Mouse (Mus musculus): ENCODE results near the gene Prr13. TPM values are rescaled to one million over a fixed set of nuclear protein-coding genes. Genes with fewer than 3 reads are reported as not detected.

The Prr13 gene
- total and polyA plus RNA-seq, 2 experiments, result 7.3 to 93.4 TPM

DNA sequence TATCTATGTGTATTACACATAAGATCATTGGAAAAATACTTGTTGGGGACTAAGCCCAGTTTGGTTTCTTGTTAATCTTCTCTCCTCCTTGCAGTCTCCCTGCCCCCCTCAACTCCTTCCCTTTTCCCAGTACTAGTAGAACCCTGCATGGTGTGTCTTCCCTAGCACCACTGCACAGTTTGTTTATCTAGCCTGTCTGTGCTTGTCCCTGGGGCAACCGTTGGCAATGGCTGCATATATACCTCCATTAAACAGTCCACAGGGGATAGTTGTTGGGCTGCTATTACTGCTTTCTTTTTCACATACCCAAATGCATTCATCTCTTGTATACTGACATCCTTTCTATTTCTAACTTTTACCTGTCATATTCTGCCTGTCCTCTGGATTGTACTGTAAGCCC lies 28.8 kb downstream of the Prr13 start:
- Histone ChIP-seq H3K4me1 (ENCODE audit: control insufficient read depth, insufficient read depth, low read length) (no peaks in the 10 kb centered on the region), H3K27ac (replicated peaks; ENCODE audit: insufficient read depth, low read depth, low read length) (no peak overlapping the region), H3K36me3 (ENCODE audit: control insufficient read depth, insufficient read depth, low read length) (peaks cover 71% of the 10 kb centered on the region), H3K79me2 (ENCODE audit: control insufficient read depth, insufficient read depth, low read length) (no peaks in the 10 kb centered on the region; the same call in 1 of the 2 replicates), H3K9ac (ENCODE audit: low read depth, low read length) (no peak overlapping the region), H3K4me3 (ENCODE audit: insufficient read depth, low read depth, low read length) (no peak overlapping the region), H3K27me3 (ENCODE audit: control insufficient read depth, insufficient read depth, low read length) (no peaks in the 10 kb centered on the region)
- 59% methylated on average over 1 of the region's 1 CpGs for WGBS
- TF ChIP-seq CTCF (IDR thresholded peaks at IDR 0.05; ENCODE audit: low read depth, low read length), result no peak
- no peak for TF ChIP-seq POLR2A (IDR thresholded peaks at IDR 0.05; ENCODE audit: extremely low read depth, insufficient read depth, low read length)
- no peak for DNase-seq (ENCODE audit: extremely low read depth, low read depth, low spot score)

DNA sequence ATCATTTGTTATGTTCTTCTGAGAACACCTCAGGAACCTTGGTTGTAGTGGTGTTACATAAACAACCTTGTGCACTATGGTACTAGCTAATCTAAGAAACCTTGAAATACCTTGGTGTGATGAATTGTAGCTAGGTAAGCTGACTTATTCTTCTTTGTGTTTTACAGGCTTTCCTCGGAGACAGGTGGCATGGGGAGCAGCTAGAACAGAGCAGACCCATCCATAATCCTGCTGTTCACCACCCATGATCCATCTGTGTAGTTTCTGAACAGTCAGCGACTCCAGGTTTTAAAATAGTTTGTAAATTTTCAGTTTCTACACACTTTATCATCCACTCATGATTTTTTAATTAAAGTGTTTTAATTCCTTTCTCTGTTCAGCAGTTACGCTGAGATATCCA lies 39.5 kb downstream of the Prr13 start:
- TF ChIP-seq POLR2A (IDR thresholded peaks at IDR 0.05; ENCODE audit: extremely low read depth, insufficient read depth, low read length), result no peak
- no peak for TF ChIP-seq CTCF (IDR thresholded peaks at IDR 0.05; ENCODE audit: low read depth, low read length)
- Histone ChIP-seq H3K4me3 (ENCODE audit: insufficient read depth, low read depth, low read length) (no peak overlapping the region), H3K36me3 (ENCODE audit: control insufficient read depth, insufficient read depth, low read length) (peaks cover 65% of the 10 kb centered on the region), H3K79me2 (ENCODE audit: control insufficient read depth, insufficient read depth, low read length) (peaks cover 4% of the 10 kb centered on the region; the same call in 1 of the 2 replicates), H3K4me1 (ENCODE audit: control insufficient read depth, insufficient read depth, low read length) (no peaks in the 10 kb centered on the region), H3K27ac (replicated peaks; ENCODE audit: insufficient read depth, low read depth, low read length) (no peak overlapping the region), H3K9ac (ENCODE audit: low read depth, low read length) (no peak overlapping the region), H3K27me3 (ENCODE audit: control insufficient read depth, insufficient read depth, low read length) (no peaks in the 10 kb centered on the region)
- WGBS, result 92% methylated on average over 3 of the region's 3 CpGs
- no peak for DNase-seq (ENCODE audit: extremely low read depth, low read depth, low spot score)

DNA sequence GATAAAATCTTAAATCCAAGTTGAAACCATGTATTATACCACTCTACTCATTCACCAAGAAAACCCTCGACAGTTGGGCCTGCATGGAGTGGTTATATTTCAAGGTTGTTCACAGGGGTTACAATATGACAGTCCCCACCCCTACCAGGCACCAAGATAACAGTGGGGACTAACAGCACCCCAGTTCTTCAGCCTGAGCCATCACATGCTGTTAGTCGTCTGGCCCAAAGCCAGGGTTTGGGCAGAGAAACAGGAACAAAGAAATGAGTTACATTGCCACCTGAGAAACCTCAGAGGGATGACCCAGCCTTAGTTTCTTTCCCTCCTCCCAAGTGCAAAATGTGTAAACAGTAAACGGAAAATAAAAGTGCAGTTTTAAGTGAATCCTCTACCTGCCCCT lies 40.5 kb downstream of the Prr13 start:
- no peak for DNase-seq (ENCODE audit: extremely low read depth, low read depth, low spot score)
- WGBS, result 80% methylated on average over 3 of the region's 3 CpGs
- no peaks in the 10 kb centered on the region for H3K27me3 ChIP-seq (ENCODE audit: control insufficient read depth, insufficient read depth, low read length)
- H3K9ac ChIP-seq (ENCODE audit: low read depth, low read length), result no peak overlapping the region
- no peaks in the 10 kb centered on the region for H3K4me1 ChIP-seq (ENCODE audit: control insufficient read depth, insufficient read depth, low read length)
- no peak overlapping the region for H3K27ac ChIP-seq (replicated peaks; ENCODE audit: insufficient read depth, low read depth, low read length)
- no peak overlapping the region for H3K4me3 ChIP-seq (ENCODE audit: insufficient read depth, low read depth, low read length)
- no peak for TF ChIP-seq CTCF (IDR thresholded peaks at IDR 0.05; ENCODE audit: low read depth, low read length)
- no peak for TF ChIP-seq POLR2A (IDR thresholded peaks at IDR 0.05; ENCODE audit: extremely low read depth, insufficient read depth, low read length)
- H3K36me3 ChIP-seq (ENCODE audit: control insufficient read depth, insufficient read depth, low read length), result peaks cover 56% of the 10 kb centered on the region
- no peaks in the 10 kb centered on the region; the same call in 1 of the 2 replicates for H3K79me2 ChIP-seq (ENCODE audit: control insufficient read depth, insufficient read depth, low read length)

DNA sequence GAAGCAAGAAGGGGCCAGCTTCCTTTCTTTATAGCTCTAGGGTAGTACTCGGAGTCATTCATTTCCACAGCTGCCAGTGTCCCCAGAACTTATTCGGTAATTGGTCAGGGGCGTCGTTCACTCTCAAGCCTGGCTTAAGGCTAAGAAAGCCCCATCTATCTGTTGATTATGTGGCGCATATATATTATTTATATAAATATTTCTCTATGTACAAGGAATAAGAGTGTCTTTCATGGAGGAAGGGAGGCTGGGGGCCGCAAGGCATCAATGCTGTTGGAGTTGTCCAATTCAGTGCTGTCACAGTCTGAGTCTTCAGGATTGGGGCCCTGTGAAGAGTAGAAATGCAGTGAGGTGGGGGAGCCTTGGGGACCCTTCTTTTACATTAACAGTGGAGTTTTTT lies 41.0 kb downstream of the Prr13 start:
- no peaks in the 10 kb centered on the region for H3K4me1 ChIP-seq (ENCODE audit: control insufficient read depth, insufficient read depth, low read length)
- WGBS, result 93% methylated on average over 6 of the region's 6 CpGs
- H3K4me3 ChIP-seq (ENCODE audit: insufficient read depth, low read depth, low read length), result no peak overlapping the region
- H3K9ac ChIP-seq (ENCODE audit: low read depth, low read length), result no peak overlapping the region
- peaks cover 53% of the 10 kb centered on the region for H3K36me3 ChIP-seq (ENCODE audit: control insufficient read depth, insufficient read depth, low read length)
- no peak overlapping the region for H3K27ac ChIP-seq (replicated peaks; ENCODE audit: insufficient read depth, low read depth, low read length)
- TF ChIP-seq CTCF (IDR thresholded peaks at IDR 0.05; ENCODE audit: low read depth, low read length) (no peak), POLR2A (IDR thresholded peaks at IDR 0.05; ENCODE audit: extremely low read depth, insufficient read depth, low read length) (no peak)
- no peaks in the 10 kb centered on the region; the same call in 1 of the 2 replicates for H3K79me2 ChIP-seq (ENCODE audit: control insufficient read depth, insufficient read depth, low read length)
- H3K27me3 ChIP-seq (ENCODE audit: control insufficient read depth, insufficient read depth, low read length), result no peaks in the 10 kb centered on the region
- DNase-seq (ENCODE audit: extremely low read depth, low read depth, low spot score), result no peak

DNA sequence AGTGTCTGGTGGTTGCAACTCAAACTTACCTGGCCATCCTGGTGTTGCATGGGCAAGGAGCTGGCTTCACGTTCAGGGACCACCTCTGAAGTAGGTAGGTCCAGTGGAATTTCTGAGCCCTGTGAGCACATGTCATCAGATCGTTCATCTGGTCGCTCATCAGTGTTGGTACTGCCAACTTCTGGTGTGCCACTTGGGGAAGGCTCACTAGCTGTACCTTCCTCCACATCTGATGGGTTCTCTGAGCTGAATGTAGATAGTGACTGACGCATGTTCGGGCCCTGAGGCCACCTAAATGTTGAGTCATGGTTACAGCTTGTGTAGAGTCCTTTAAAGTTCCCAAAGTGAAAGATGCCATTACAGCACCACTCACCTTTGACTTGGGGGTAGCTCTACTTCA lies 41.7 kb downstream of the Prr13 start:
- Histone ChIP-seq H3K4me1 (ENCODE audit: control insufficient read depth, insufficient read depth, low read length) (no peaks in the 10 kb centered on the region), H3K36me3 (ENCODE audit: control insufficient read depth, insufficient read depth, low read length) (peaks cover 48% of the 10 kb centered on the region), H3K4me3 (ENCODE audit: insufficient read depth, low read depth, low read length) (no peak overlapping the region), H3K27ac (replicated peaks; ENCODE audit: insufficient read depth, low read depth, low read length) (no peak overlapping the region), H3K9ac (ENCODE audit: low read depth, low read length) (no peak overlapping the region), H3K79me2 (ENCODE audit: control insufficient read depth, insufficient read depth, low read length) (no peaks in the 10 kb centered on the region; the same call in 1 of the 2 replicates), H3K27me3 (ENCODE audit: control insufficient read depth, insufficient read depth, low read length) (no peaks in the 10 kb centered on the region)
- 88% methylated on average over 5 of the region's 5 CpGs for WGBS
- no peak for TF ChIP-seq POLR2A (IDR thresholded peaks at IDR 0.05; ENCODE audit: extremely low read depth, insufficient read depth, low read length)
- no peak for TF ChIP-seq CTCF (IDR thresholded peaks at IDR 0.05; ENCODE audit: low read depth, low read length)
- no peak for DNase-seq (ENCODE audit: extremely low read depth, low read depth, low spot score)

DNA sequence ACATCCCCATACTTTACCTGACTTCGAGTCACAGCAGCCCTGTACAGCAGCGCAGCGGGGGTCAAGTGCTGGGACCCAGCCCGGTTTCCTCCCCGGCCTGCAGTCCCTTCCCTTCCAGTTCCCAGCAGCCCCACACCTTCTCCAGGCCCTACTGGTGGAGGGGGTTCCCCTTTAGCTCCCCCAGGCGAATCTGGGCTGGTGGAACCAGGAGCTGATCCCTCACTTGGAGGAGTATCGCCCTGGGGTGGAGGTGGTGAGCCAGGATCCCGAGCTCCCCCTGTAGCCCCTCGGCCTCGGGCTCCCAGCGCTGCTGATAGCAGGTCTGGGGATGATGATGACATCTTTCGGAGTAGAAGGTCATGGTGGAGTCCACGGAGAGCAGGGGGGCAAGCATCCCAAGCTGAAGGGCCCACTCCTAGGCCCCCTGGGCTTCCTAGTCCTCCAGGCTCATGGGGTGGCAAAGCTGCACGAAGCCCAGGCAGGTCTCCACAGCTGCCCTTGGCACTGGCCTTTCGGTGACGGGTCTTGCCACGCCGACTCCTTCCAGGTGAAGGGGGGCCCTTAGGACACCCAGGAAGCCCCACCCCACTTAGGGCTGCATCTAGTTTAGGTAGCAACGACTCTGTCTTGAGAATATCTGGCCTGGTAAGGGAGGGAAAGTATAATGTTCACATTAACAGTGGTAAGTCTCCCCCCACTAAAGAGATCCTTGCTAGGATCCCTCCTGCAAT lies 42.4 kb downstream of the Prr13 start:
- TF ChIP-seq POLR2A (IDR thresholded peaks at IDR 0.05; ENCODE audit: extremely low read depth, insufficient read depth, low read length), result no peak
- TF ChIP-seq CTCF (IDR thresholded peaks at IDR 0.05; ENCODE audit: low read depth, low read length), result no peak
- Histone ChIP-seq H3K36me3 (ENCODE audit: control insufficient read depth, insufficient read depth, low read length) (peaks cover 45% of the 10 kb centered on the region), H3K4me3 (ENCODE audit: insufficient read depth, low read depth, low read length) (no peak overlapping the region), H3K9ac (ENCODE audit: low read depth, low read length) (no peak overlapping the region), H3K27me3 (ENCODE audit: control insufficient read depth, insufficient read depth, low read length) (no peaks in the 10 kb centered on the region), H3K27ac (replicated peaks; ENCODE audit: insufficient read depth, low read depth, low read length) (no peak overlapping the region), H3K79me2 (ENCODE audit: control insufficient read depth, insufficient read depth, low read length) (no peaks in the 10 kb centered on the region), H3K4me1 (ENCODE audit: control insufficient read depth, insufficient read depth, low read length) (no peaks in the 10 kb centered on the region)
- no peak for DNase-seq (ENCODE audit: extremely low read depth, low read depth, low spot score)
- 88% methylated on average over 19 of the region's 19 CpGs for WGBS
